Mouse (Mus musculus): ENCODE data around the gene 4930595D18Rik.
A peak's percentile ranks its signal among the peaks of the same experiment; 100 is the strongest.

Gene 4930595D18Rik

DNA sequence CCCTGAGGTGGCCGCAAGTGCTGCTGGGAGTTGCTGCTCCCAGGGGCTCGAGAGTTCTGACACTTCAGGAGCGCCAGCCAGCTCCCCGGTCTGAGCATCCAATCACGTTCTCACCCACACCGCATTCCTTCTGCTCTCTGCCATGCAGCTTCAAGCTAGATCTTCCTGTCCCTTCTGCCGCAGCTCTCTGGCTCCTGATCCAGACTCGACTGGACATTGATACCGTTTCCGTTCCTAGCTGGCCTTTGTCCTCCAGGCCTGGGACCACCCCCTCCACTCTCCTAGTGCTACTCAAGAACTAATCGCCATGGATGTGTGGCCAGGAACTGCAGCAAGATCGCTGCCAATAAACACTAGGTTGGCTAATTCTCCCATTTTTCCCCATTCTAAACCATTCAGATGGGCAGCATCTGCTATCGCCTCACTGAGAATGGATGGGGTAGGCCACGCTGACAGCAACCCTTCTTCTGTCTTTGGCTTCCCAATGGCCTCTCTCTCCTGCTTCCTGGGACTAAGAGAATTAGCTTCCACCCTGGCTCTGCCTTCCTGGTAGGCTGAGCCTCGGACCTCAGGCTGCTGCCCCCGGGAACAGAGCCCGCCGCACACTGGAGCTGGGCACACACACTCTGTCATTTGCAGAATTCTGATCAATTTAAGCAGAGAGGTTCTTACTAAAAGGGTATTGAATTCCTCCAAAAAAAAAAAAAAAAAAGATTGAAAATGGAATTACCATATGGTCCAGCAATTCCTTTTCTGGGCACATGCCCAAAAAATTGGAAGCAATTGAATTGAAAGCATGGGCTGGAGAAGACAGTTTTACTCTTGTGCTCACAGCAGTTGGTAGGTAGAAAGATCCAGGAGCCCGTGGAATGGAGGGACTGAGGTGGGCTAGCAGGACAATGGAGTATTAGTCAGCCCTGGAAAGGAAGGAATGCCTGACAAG lies 49.2 kb downstream of the 4930595D18Rik start:
- DNase-seq, result peak; percentile 29 to 73

DNA sequence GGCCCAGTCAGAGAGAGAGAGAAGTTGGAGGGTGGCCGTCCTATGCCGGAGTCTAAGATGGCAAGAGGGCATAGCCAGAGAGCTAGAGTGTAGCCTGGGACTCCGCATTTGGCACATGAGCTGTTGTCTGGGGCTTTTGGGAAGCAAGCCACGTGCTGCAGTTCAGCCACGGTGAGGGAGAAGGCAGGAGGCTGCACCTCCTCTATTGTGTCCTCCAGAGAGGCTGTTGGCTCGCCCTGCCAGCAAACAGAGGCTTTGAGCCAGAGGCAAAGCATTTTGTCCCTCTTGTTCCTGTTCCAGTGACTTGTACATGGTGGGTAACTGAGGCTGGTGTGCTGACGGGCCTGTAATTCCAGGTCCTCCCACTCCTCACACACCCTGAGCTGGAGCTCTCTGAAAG lies 50.1 kb downstream of the 4930595D18Rik start:
- no peak for DNase-seq

DNA sequence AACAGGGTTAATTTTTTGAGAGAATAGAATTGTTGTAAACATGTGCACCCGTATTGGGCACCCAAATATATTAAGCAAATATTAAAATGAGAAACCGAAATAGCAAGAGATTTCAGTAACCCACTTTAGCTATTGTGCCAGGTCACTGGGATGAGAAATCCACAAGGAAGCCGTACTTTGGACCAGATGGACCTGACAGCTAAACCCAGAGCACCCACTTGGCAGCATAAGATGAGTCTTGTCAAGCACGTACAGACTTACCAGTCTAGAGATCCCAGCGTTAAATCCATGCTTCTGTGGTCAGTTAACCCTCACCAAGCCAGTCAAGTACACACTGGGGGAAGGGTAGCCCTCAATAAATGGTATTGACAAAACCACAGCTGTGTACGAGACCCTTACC lies 58.6 kb downstream of the 4930595D18Rik start:
- DNase-seq, result no peak

DNA sequence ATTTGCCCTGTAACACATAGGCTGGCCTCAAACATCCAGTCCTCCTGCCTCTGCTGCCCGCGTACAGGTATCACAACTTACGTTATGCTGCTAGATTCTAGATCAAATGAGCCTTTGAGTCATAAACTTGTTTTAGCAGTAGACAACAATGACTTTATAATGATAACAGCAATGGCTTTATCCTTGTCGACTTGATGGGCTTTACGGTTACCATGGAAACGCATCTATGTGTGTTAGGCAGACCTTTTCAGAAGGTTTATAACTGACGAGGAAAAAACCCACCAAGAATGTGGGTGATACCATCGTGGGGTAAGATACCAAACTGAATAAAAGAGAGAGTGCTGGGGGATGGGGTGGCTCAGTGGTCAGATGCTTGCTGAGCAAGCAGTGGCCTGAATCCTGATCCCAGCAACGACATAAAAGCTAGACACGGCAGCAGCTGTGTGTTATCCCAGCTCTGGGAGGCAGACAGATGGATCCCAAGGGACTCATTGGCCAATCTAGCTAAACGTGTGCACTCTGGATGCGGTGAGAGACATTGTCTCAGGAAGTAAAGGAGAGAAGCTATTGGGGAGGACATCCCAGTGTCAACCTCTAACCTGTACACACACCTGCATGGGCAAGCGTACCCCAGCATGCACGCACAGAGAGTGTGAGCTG lies 59.6 kb downstream of the 4930595D18Rik start:
- no peak for DNase-seq

DNA sequence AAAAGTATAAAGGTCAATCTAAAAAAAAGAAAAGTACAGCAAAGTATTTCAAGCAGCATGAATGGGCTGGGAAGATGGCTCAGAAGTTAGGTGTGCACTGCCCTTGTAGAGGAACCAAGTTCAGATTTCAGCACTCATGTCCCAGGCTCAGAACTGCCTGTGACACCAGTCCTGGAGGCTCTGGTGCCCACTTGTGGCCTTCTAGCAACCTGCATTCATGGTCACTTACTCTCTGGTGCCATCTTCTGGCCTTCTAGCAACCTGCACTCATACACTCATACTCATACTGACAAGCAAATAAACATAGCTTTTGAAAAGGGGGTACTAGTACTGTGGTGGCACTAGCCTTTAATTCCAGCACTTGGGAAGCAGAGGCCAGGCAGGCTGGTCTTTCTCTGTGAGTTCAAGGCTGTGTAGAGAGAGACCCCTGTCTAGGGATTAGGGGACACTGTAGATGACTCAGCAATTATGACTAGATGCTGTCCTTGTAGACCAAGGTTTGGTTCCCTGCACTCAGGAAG lies 61.9 kb downstream of the 4930595D18Rik start:
- DNase-seq, result peak in 1 of 2 experiments; percentile 17

DNA sequence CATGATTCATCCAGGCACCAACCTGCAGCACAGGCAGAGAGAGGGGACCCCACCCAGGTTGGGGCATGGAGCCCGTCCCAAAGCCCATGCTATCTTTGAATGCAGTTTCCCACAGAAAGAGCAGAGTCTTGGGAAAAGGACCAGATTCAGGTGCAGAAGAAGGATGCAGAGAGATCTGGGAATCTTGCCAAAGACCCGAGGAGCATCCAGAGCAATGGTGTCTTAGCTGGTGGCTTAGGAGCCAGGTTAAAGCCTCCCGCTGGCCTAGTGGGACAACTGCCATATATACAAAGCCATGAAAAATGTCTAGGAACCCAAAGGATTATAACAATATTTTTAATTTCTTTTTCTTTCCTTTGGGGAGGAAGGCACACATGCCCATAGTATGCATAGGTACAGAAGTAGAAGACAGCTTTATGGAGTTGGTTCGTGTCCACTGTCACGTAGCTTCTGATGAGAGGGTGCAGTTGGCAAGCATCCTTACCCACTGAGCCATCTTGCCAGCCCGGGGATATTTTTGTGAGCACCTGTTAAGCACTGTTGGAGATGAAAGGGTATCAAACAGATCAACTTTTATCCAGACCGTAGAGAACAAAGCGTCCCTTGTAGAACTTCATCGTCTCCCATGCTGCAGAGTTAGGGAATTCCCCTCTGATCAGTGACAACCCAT lies 63.2 kb downstream of the 4930595D18Rik start:
- DNase-seq, result no peak

DNA sequence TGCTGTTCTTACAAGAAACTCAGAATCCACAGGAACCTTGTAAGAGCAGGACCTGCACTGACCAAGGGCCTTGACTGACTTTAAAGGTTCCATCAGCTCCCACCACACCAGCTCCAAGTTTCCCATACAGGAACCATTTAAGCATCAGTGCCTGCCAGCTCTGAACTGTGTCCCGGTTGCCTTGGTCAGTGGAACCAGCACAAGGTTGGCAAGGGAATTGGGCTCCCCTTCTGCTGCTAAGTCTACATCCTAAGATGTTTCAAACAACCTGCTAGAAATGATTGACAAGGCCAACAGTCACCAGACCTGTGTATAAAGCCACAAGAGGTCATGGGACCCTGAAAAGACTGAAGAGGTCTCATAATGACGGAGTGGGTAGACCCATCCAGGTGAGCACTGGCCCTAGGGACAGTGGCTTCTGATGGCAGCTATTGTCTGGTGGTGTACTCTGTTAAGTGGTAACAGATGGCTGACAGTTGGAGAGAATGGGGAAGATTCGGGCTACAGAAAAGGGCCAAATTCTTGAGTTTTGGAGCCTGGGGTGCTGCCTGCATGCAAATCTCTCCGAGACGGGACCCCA lies 64.7 kb downstream of the 4930595D18Rik start:
- DNase-seq, result no peak

DNA sequence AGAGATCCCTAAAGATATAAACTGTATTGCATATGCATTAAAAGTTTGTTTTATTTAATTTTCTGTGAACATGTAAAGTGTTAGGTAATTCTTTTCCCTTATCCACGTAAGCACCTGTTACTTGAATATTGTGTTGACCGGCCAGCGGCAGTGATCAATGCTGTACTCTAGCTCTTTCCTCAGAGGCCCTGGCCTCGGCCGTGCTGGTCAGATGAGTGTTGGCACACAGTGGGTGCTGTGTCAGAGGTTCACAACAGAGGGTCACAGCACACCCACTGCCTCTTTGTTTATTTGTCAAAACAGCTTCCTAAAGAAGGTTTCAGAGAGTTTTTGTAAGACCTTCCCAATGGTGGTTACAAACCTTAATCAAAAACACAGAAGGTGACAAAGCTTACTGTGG lies 69.7 kb downstream of the 4930595D18Rik start:
- DNase-seq, result no peak

DNA sequence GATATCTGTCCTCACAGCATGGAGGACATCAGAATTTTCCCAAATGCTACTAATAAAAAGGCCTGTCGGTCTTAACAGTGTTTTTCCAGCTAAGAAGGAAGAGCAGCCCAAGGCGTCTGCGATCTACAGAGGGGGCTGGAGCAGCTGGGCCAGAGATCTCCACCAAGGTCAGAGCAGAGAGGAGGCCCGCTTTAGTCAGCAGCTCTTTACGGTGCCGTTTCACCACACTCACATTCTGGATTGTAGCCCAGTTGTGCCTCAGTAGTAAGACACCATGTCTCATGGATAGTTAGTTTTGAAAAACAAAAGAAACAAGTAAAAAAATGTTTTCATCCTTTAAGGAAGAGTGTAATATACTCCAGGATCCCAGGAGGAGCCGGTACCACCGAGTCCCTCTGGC lies 73.1 kb downstream of the 4930595D18Rik start:
- no peak for DNase-seq
